Mouse (Mus musculus): ENCODE measurements around the gene Ctnnd1. TPM values are rescaled to one million over a fixed set of nuclear protein-coding genes. Genes with fewer than 3 reads are reported as not detected.
A peak's percentile ranks its signal among the peaks of the same experiment; 100 is the strongest.

Ctnnd1 gene
- polyA plus RNA-seq, 1 experiment from 2014 or later = 42.0 TPM

DNA sequence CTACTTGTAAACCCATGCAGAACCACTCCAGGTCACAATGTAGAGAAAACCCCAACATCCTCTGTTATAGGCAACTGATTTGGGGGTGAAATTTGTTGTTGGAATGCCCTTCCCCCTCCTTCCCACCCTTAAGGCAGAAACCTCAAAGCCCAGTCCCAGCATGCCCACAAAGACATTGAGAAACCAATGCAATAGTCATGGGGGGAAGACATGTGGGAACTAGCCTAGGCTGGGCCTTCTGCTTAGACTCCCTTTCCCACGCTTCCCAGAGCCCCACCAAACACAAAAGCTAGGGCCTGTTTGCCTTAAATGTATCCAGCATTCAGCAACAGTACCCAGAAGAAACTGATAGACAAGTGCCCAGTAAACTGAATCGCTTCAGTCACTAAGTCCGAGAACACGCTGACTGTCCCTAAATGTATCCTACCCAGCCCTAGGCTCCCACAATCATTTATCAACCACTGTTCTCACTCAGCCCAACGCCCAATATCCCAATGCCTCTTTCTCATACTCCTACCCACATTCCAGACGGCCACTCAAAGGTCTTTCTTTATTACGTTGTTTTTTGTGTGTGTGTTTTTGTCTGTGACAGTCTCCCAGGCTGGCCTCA, 24.1 kb downstream of the Ctnnd1 start:
- ATAC-seq (ENCODE audit: insufficient number of reproducible peaks, insufficient read depth, low FRiP score, low TSS enrichment, low read depth) = no peak
- peaks cover 16% of the 10 kb centered on the region for H3K4me1 ChIP-seq (replicated peaks)
- 63% methylated on average over 7 of the region's 7 CpGs for WGBS
- H3K9ac ChIP-seq (replicated peaks) = no peak overlapping the region
- H3K27me3 ChIP-seq = no peaks in the 10 kb centered on the region
- no peak overlapping the region for H3K4me2 ChIP-seq
- H3K27ac ChIP-seq = peak overlapping the region; percentile 29; the same call in 1 of the 2 replicates
- peaks cover 29% of the 10 kb centered on the region; the same call in 1 of the 2 replicates for H3K36me3 ChIP-seq
- H3K9me3 ChIP-seq = no peaks in the 10 kb centered on the region
- no peak overlapping the region for H3K4me3 ChIP-seq (replicated peaks)

DNA sequence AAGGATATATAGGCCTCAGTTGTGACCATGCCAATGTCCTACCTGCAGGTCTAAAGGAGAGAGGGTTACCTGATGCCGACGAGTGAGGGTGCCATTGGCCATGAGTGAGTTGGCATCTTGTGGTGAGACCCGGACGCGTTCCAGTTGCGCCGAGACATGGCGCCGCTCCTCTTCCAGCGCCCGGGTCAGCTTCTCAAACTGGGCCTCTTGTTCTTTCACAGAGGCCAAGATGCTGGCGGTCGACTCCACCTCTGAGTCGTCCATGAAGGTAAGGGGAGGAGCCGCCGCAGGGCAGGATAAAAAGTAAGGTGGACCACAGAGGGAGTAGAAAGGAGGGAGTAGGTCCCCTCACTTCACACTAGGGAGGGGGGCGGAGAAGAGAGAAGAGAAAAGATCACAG, 26.4 kb downstream of the Ctnnd1 start:
- Histone ChIP-seq H3K9me3 (no peaks in the 10 kb centered on the region), H3K27ac (no peak overlapping the region), H3K9ac (replicated peaks) (no peak overlapping the region), H3K4me3 (replicated peaks) (no peak overlapping the region), H3K4me2 (no peak overlapping the region), H3K27me3 (no peaks in the 10 kb centered on the region), H3K4me1 (replicated peaks) (peaks cover 16% of the 10 kb centered on the region), H3K36me3 (peaks cover 49% of the 10 kb centered on the region)
- ATAC-seq (ENCODE audit: insufficient number of reproducible peaks, insufficient read depth, low FRiP score, low TSS enrichment, low read depth) = no peak
- WGBS = 95% methylated on average over 17 of the region's 17 CpGs

GRCm38 (mm10) chr2:84623428-84624119, 27.0 kb downstream of the Ctnnd1 start:
- Histone ChIP-seq H3K4me2 (no peak overlapping the region), H3K9me3 (no peaks in the 10 kb centered on the region), H3K4me1 (replicated peaks) (peaks cover 16% of the 10 kb centered on the region), H3K4me3 (replicated peaks) (no peak overlapping the region), H3K27me3 (no peaks in the 10 kb centered on the region), H3K27ac (no peak overlapping the region), H3K36me3 (peaks cover 53% of the 10 kb centered on the region), H3K9ac (replicated peaks) (no peak overlapping the region)
- no peak for ATAC-seq (ENCODE audit: insufficient number of reproducible peaks, insufficient read depth, low FRiP score, low TSS enrichment, low read depth)
- 95% methylated on average over 3 of the region's 3 CpGs for WGBS

DNA sequence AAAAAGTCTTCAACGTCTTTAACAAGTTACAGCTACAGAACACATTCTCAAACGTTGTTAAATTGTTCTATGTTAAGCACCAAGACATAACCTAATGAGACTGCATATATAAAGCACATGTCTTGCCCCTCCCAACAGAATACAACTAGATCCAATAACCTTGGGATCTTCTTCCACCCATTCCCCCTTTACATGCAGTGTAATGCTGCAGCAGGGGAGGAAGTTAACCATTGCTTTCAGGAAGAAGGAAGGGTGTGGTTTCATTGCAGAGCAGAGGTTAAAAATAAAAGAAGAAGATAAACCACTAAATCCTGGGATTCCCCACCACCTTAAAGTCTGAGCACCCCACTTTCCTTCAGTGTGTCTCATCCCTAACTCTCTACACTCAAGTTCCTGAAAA, 27.9 kb downstream of the Ctnnd1 start:
- no peak for ATAC-seq (ENCODE audit: insufficient number of reproducible peaks, insufficient read depth, low FRiP score, low TSS enrichment, low read depth)
- Histone ChIP-seq H3K4me2 (no peak overlapping the region), H3K27ac (no peak overlapping the region), H3K27me3 (no peaks in the 10 kb centered on the region), H3K9ac (replicated peaks) (no peak overlapping the region), H3K4me3 (replicated peaks) (no peak overlapping the region), H3K9me3 (no peaks in the 10 kb centered on the region), H3K4me1 (replicated peaks) (peaks cover 14% of the 10 kb centered on the region), H3K36me3 (peaks cover 56% of the 10 kb centered on the region)
- 74% methylated on average over 2 of the region's 2 CpGs for WGBS

- Histone ChIP-seq H3K4me2 (no peak overlapping the region), H3K27me3 (no peaks in the 10 kb centered on the region), H3K4me1 (replicated peaks) (no peaks in the 10 kb centered on the region), H3K4me3 (replicated peaks) (no peak overlapping the region), H3K36me3 (peaks cover 85% of the 10 kb centered on the region), H3K9ac (replicated peaks) (no peak overlapping the region), H3K27ac (no peak overlapping the region), H3K9me3 (no peaks in the 10 kb centered on the region)
- WGBS = 95% methylated on average over 21 of the region's 21 CpGs
- ATAC-seq (ENCODE audit: insufficient number of reproducible peaks, insufficient read depth, low FRiP score, low TSS enrichment, low read depth) = no peak
Observed at GRCm38 (mm10) chr2:84619646-84620340, 30.8 kb downstream of the Ctnnd1 start.

DNA sequence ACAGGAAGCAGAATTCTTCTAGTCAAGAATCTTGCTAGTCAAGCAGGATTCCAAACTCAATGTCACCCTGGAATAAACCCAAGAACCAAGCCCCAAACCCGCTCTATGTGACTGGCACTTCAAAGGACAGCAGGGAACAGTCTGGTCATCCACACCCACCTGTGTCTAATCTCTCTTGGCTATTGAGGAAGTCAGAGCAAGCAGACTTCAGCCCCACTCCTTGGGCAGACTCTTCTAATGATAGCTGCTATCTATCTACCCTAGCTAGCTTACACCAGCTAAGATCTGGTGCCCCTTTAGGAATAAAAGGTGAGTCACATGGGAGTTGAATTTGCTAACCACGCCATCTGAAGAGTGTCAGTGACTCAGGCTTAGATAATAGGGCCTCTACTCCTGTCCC, 31.7 kb downstream of the Ctnnd1 start:
- H3K4me2 ChIP-seq = no peak overlapping the region
- H3K27me3 ChIP-seq = no peaks in the 10 kb centered on the region
- H3K27ac ChIP-seq = no peak overlapping the region
- no peak for ATAC-seq (ENCODE audit: insufficient number of reproducible peaks, insufficient read depth, low FRiP score, low TSS enrichment, low read depth)
- H3K36me3 ChIP-seq = peaks cover 85% of the 10 kb centered on the region
- H3K9ac ChIP-seq (replicated peaks) = no peak overlapping the region
- H3K4me1 ChIP-seq (replicated peaks) = no peaks in the 10 kb centered on the region
- no peak overlapping the region for H3K4me3 ChIP-seq (replicated peaks)
- no peaks in the 10 kb centered on the region for H3K9me3 ChIP-seq
- WGBS = 80% methylated on average over 2 of the region's 2 CpGs

DNA sequence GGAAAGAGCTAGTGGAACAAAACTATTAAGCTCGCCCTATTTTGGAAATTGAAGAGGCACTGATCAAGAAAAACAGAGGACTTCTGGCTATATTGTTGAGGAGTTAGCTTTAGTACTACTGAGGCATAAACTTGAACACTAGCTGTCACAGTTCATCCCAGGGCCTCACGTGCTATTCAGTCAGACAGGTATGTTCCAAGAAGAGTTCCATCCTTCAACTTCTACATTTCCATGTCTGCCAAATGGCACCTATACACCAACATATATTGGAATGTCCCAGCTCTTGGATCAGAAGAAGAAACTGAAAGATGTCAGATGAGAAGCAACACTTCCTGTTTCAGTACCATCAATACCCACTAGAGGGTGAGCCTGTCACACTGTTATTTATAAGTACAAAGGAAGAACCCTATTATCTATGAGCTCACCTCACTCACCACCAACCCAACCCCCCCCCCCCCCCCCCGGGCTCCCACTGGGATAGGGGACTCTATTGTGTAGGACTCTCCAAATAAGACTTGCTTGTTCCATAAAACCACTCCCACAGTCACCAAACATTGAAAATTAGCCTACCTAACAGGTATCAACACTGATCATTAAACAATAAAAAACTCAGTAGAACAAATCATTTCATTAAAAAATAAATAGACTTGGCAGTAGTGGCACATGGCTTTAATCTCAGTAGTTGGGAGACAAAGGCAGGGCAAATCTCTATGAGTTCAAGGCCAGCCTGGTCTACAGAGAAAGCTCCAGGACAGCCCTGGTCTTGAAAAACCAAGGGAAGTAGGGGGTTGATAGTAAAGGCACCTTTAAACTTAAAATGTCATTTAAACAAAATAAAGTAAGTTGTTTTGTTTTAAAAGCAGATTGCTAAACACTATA, 32.7 kb downstream of the Ctnnd1 start:
- WGBS = 88% methylated on average over 3 of the region's 3 CpGs
- no peaks in the 10 kb centered on the region for H3K9me3 ChIP-seq
- H3K36me3 ChIP-seq = peaks cover 86% of the 10 kb centered on the region
- H3K4me3 ChIP-seq (replicated peaks) = no peak overlapping the region
- no peak overlapping the region for H3K27ac ChIP-seq
- no peak overlapping the region for H3K9ac ChIP-seq (replicated peaks)
- ATAC-seq (ENCODE audit: insufficient number of reproducible peaks, insufficient read depth, low FRiP score, low TSS enrichment, low read depth) = 0 out of 2 replicates have a peak, but pooled peaks have one; percentile 59
- no peaks in the 10 kb centered on the region for H3K27me3 ChIP-seq
- no peaks in the 10 kb centered on the region for H3K4me1 ChIP-seq (replicated peaks)
- no peak overlapping the region for H3K4me2 ChIP-seq

GRCm38 (mm10) chr2:84612764-84613163, 37.8 kb downstream of the Ctnnd1 start:
- Histone ChIP-seq H3K27ac (no peak overlapping the region), H3K4me3 (replicated peaks) (no peak overlapping the region), H3K4me1 (replicated peaks) (no peaks in the 10 kb centered on the region), H3K36me3 (peaks cover 98% of the 10 kb centered on the region), H3K9me3 (no peaks in the 10 kb centered on the region), H3K4me2 (no peak overlapping the region), H3K9ac (replicated peaks) (no peak overlapping the region), H3K27me3 (no peaks in the 10 kb centered on the region)
- 96% methylated on average over 6 of the region's 6 CpGs for WGBS
- no peak for ATAC-seq (ENCODE audit: insufficient number of reproducible peaks, insufficient read depth, low FRiP score, low TSS enrichment, low read depth)

DNA sequence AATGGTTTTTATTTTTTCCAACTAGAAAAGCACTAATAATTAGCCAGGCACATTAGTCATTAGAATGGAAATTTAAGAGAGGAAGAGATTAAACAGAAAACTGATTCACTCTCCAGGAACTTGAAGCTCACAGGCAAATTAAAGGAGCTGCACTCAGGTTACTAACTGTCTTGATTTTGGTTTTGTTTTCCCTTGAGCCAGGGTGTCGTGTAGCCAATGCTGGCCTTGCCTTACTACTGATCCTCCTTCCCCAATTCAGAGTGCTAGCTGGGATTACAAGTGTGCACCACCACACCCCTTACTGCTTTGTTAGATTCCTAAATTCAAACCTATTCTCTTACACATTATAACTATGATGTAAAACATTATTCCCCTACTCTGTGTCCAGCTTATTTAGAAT, 42.7 kb downstream of the Ctnnd1 start:
- Histone ChIP-seq H3K9me3 (no peaks in the 10 kb centered on the region), H3K9ac (replicated peaks) (no peak overlapping the region), H3K4me3 (replicated peaks) (no peak overlapping the region), H3K36me3 (peaks cover 95% of the 10 kb centered on the region), H3K27me3 (no peaks in the 10 kb centered on the region), H3K4me1 (replicated peaks) (no peaks in the 10 kb centered on the region), H3K27ac (no peak overlapping the region), H3K4me2 (no peak overlapping the region)
- ATAC-seq (ENCODE audit: insufficient number of reproducible peaks, insufficient read depth, low FRiP score, low TSS enrichment, low read depth) = no peak
- WGBS = 88% methylated on average over 1 of the region's 1 CpGs

- H3K9ac ChIP-seq (replicated peaks) = no peak overlapping the region
- H3K4me1 ChIP-seq (replicated peaks) = no peaks in the 10 kb centered on the region
- peaks cover 97% of the 10 kb centered on the region for H3K36me3 ChIP-seq
- no peak overlapping the region for H3K27ac ChIP-seq
- ATAC-seq (ENCODE audit: insufficient number of reproducible peaks, insufficient read depth, low FRiP score, low TSS enrichment, low read depth) = no peak
- H3K4me3 ChIP-seq (replicated peaks) = no peak overlapping the region
- no peaks in the 10 kb centered on the region for H3K27me3 ChIP-seq
- 76% methylated on average over 2 of the region's 2 CpGs for WGBS
- no peaks in the 10 kb centered on the region for H3K9me3 ChIP-seq
- no peak overlapping the region for H3K4me2 ChIP-seq
Observed at GRCm38 (mm10) chr2:84600977-84601376, 49.6 kb downstream of the Ctnnd1 start.

All from limb, embryonic 12.5 days (tissue).